Mouse (Mus musculus): Measurements from ENCODE around the gene Chrne. TPM values are rescaled to one million over a fixed set of nuclear protein-coding genes. Genes with fewer than 3 reads are reported as not detected.

Gene Chrne
- polyA plus RNA-seq, 1 experiment from 2014 or later = not detected

DNA sequence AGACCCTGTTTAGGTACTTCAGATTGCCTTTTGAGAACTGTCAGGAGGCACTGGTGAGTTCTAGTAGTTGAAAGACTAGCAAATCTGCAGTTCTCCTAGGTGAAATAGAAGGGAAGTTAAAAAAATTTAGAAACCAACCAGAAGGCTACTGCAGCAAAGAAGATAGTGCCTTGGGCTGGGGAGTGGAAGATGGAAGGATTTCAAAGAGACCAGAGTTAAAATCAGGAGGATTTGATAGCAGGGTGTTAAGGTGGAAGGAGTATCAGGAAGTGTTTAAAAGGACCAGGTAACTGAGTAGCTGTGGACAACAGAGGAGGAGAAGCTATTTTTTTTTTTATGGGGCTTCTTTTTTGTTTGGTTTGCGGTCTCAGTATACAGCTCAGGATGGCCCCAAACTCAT lies 18.7 kb upstream of the Chrne start:
- no peaks in the 10 kb centered on the region for H3K27me3 ChIP-seq (replicated peaks; ENCODE audit: low read depth, poor library complexity, severe bottlenecking)
- no peak overlapping the region for H3K27ac ChIP-seq (replicated peaks)
- no peaks in the 10 kb centered on the region for H3K4me1 ChIP-seq
- WGBS = 94% methylated on average over 1 of the region's 1 CpGs
- no peak for DNase-seq (ENCODE audit: low spot score)
- H3K9me3 ChIP-seq = no peaks in the 10 kb centered on the region
- peaks cover 4% of the 10 kb centered on the region for H3K36me3 ChIP-seq (replicated peaks)
- no peak overlapping the region for H3K4me3 ChIP-seq

- H3K36me3 ChIP-seq (replicated peaks) = no peaks in the 10 kb centered on the region
- no peaks in the 10 kb centered on the region for H3K9me3 ChIP-seq
- no peaks in the 10 kb centered on the region for H3K27me3 ChIP-seq (replicated peaks; ENCODE audit: low read depth, poor library complexity, severe bottlenecking)
- DNase-seq (ENCODE audit: low spot score) = no peak
- no peaks in the 10 kb centered on the region for H3K4me1 ChIP-seq
- no peak overlapping the region for H3K4me3 ChIP-seq
- H3K27ac ChIP-seq (replicated peaks) = no peak overlapping the region
- 83% methylated on average over 4 of the region's 4 CpGs for WGBS
Observed at GRCm38 (mm10) chr11:70635601-70636000, 16.6 kb upstream of the Chrne start.

DNA sequence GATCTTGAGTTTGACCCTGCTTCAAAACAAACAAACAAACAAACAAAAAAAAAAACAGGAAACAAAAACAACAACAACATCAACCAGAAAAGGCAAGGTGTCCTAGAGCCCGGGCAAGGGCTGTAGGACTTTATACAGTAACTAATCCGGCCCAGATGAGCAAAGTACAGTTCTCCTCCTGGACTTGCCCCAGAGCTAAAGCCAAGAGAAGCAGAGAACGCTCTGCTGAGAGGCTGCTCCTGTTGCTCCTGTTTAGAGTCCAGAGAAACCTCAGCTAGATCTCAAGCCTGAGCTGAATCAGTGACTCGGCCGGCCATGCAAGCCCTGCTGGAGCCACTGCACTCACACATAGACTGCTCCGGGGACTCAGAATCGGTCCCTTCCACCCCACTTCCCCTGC lies 11.1 kb upstream of the Chrne start:
- DNase-seq (ENCODE audit: low spot score) = no peak
- H3K27ac ChIP-seq (replicated peaks) = no peak overlapping the region
- H3K4me1 ChIP-seq = no peaks in the 10 kb centered on the region
- no peak overlapping the region for H3K4me3 ChIP-seq
- H3K27me3 ChIP-seq (replicated peaks; ENCODE audit: low read depth, poor library complexity, severe bottlenecking) = no peaks in the 10 kb centered on the region
- WGBS = 74% methylated on average over 7 of the region's 7 CpGs
- H3K9me3 ChIP-seq = no peaks in the 10 kb centered on the region
- H3K36me3 ChIP-seq (replicated peaks) = no peaks in the 10 kb centered on the region

DNA sequence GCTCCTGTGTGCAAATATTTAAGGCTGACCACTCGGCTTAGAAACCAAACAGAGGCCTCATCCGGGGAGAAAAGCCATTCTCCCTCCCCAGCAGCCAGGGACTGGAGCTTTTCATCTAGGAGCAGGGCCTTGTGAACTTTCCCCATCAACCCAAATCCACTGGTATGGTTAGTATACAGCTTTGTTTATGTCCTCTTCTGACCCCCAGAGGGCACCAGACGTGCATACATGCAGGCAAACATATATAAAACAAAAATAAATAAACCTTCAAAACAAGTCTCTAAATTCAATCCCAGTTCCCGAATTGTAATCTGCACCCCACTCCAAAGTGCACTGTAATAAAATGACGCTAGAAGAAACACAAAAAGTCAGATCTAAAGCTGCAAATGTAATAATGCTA lies 10.5 kb upstream of the Chrne start:
- H3K9me3 ChIP-seq = no peaks in the 10 kb centered on the region
- H3K4me1 ChIP-seq = no peaks in the 10 kb centered on the region
- WGBS = 57% methylated on average over 5 of the region's 5 CpGs
- H3K27me3 ChIP-seq (replicated peaks; ENCODE audit: low read depth, poor library complexity, severe bottlenecking) = no peaks in the 10 kb centered on the region
- no peak overlapping the region for H3K4me3 ChIP-seq
- no peaks in the 10 kb centered on the region for H3K36me3 ChIP-seq (replicated peaks)
- no peak overlapping the region for H3K27ac ChIP-seq (replicated peaks)
- no peak for DNase-seq (ENCODE audit: low spot score)

GRCm38 (mm10) chr11:70628431-70628830 lies 9.4 kb upstream of the Chrne start:
- 75% methylated on average over 2 of the region's 2 CpGs for WGBS
- H3K4me3 ChIP-seq = no peak overlapping the region
- H3K27ac ChIP-seq (replicated peaks) = no peak overlapping the region
- H3K4me1 ChIP-seq = no peaks in the 10 kb centered on the region
- H3K9me3 ChIP-seq = no peaks in the 10 kb centered on the region
- H3K36me3 ChIP-seq (replicated peaks) = no peaks in the 10 kb centered on the region
- H3K27me3 ChIP-seq (replicated peaks; ENCODE audit: low read depth, poor library complexity, severe bottlenecking) = no peaks in the 10 kb centered on the region
- DNase-seq (ENCODE audit: low spot score) = no peak

DNA sequence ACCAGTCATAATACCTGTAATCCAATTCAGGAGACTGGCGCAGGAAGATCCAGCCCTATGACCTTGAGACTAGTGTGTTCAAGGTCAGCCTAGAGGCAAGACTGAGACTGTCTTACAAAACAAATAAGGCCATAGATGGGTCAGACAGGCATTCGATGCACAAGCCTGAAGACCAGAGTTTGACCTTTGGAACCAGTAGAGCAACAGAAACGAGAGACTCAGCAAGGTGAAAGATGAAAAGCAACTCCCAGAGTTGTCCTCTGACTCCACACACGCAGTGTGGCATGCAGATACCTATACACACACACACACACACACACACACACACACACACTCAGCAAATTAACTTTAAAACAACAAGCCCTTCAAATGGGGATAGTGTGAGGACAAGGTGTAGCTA lies 7.9 kb upstream of the Chrne start:
- H3K9me3 ChIP-seq = no peaks in the 10 kb centered on the region
- WGBS = 73% methylated on average over 4 of the region's 4 CpGs
- H3K4me3 ChIP-seq = no peak overlapping the region
- no peaks in the 10 kb centered on the region for H3K36me3 ChIP-seq (replicated peaks)
- DNase-seq (ENCODE audit: low spot score) = no peak
- H3K27ac ChIP-seq (replicated peaks) = no peak overlapping the region
- H3K4me1 ChIP-seq = no peaks in the 10 kb centered on the region
- no peaks in the 10 kb centered on the region for H3K27me3 ChIP-seq (replicated peaks; ENCODE audit: low read depth, poor library complexity, severe bottlenecking)

GRCm38 (mm10) chr11:70625473-70625872 lies 6.5 kb upstream of the Chrne start:
- 54% methylated on average over 4 of the region's 4 CpGs for WGBS
- H3K4me1 ChIP-seq = no peaks in the 10 kb centered on the region

GRCm38 (mm10) chr11:70623053-70623742 lies 4.2 kb upstream of the Chrne start:
- no peaks in the 10 kb centered on the region for H3K4me1 ChIP-seq
- no peak for DNase-seq (ENCODE audit: low spot score)
- 85% methylated on average over 10 of the region's 10 CpGs for WGBS
- H3K36me3 ChIP-seq (replicated peaks) = no peaks in the 10 kb centered on the region
- no peak overlapping the region for H3K27ac ChIP-seq (replicated peaks)
- H3K27me3 ChIP-seq (replicated peaks; ENCODE audit: low read depth, poor library complexity, severe bottlenecking) = no peaks in the 10 kb centered on the region
- no peaks in the 10 kb centered on the region for H3K9me3 ChIP-seq
- H3K4me3 ChIP-seq = no peak overlapping the region

More at GRCm38 (mm10) chr11:70625473-70625872, 6.5 kb upstream of the Chrne start:
- H3K27me3 ChIP-seq (replicated peaks; ENCODE audit: low read depth, poor library complexity, severe bottlenecking) = no peaks in the 10 kb centered on the region
- peak; percentile 74 for DNase-seq (ENCODE audit: low spot score)
- no peaks in the 10 kb centered on the region for H3K36me3 ChIP-seq (replicated peaks)
- no peak overlapping the region for H3K27ac ChIP-seq (replicated peaks)
- no peak overlapping the region for H3K4me3 ChIP-seq
- H3K9me3 ChIP-seq = no peaks in the 10 kb centered on the region

DNA sequence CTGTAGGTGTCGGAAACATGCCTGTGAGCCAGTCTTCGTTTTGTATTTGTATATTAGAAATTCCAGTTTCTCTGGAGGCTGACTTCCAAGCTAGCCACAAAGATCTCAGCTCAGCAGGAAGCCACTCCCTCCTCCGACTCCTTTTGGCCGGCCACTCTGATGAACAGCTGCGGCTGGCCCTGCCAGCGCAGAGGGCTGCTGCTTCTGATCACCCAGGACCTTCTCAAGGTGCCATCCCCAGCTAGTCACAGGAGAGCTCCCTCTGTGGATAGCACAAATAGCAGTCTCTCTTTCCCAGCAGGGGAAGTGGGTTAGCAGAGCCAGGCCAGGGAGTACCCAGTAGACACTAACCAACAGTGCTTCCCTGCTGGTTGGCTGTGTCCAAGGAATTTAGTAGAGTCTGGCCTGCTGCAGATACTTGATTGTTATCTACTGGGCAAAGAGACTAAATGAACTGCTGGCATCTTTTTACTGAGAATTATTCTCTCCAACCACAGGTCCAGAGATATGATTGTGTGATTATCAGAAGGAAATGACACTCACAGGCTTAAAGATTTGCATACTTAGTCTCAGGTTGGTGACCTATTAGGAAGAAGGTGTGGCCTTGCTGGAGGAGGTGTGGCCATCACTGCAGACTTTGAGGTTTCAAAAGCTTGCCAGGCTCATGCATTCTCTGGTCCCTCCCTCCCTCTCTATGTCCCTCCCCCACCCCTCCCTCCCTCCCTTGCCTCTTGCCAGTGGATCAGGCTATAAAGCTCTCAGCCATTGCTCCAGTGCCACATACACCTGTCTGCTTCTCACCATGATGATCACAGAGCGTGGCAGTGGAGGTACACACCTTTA lies 3.2 kb upstream of the Chrne start:
- peaks cover 1% of the 10 kb centered on the region; the same call in 1 of the 2 replicates for H3K27me3 ChIP-seq (replicated peaks; ENCODE audit: low read depth, poor library complexity, severe bottlenecking)
- WGBS = 51% methylated on average over 7 of the region's 7 CpGs
- no peaks in the 10 kb centered on the region for H3K36me3 ChIP-seq (replicated peaks)
- H3K4me1 ChIP-seq = no peaks in the 10 kb centered on the region
- DNase-seq (ENCODE audit: low spot score) = no peak
- H3K9me3 ChIP-seq = no peaks in the 10 kb centered on the region
- no peak overlapping the region for H3K27ac ChIP-seq (replicated peaks)
- no peak overlapping the region for H3K4me3 ChIP-seq

GRCm38 (mm10) chr11:70615516-70616093 lies 3.4 kb downstream of the Chrne start, which contains the start of gene 4930544D05Rik:
4930544D05Rik (plus strand) TSS chr11:70615848.
- Histone ChIP-seq H3K27me3 (replicated peaks; ENCODE audit: low read depth, poor library complexity, severe bottlenecking) (peaks cover 23% of the 10 kb centered on the region), H3K9me3 (no peaks in the 10 kb centered on the region), H3K36me3 (replicated peaks) (peaks cover 33% of the 10 kb centered on the region), H3K4me3 (peak within 1 kb of the TSS; percentile 55), H3K4me1 (peaks cover 20% of the 10 kb centered on the region), H3K27ac (replicated peaks) (peak within 1 kb of the TSS; percentile 40; the same call in 1 of the 2 replicates)
- DNase-seq (ENCODE audit: low spot score) = no peak
- 15% methylated on average over 21 of the region's 21 CpGs for WGBS

- Histone ChIP-seq H3K27me3 (replicated peaks; ENCODE audit: low read depth, poor library complexity, severe bottlenecking) (peaks cover 23% of the 10 kb centered on the region), H3K4me1 (peaks cover 20% of the 10 kb centered on the region), H3K27ac (replicated peaks) (peak overlapping the region; percentile 40; the same call in 1 of the 2 replicates), H3K36me3 (replicated peaks) (peaks cover 39% of the 10 kb centered on the region), H3K4me3 (peak overlapping the region; percentile 55), H3K9me3 (no peaks in the 10 kb centered on the region)
- WGBS = 2% methylated on average over 17 of the region's 17 CpGs
- DNase-seq (ENCODE audit: low spot score) = peak; percentile 64
Observed at GRCm38 (mm10) chr11:70615074-70615473, 3.9 kb downstream of the Chrne start.

DNA sequence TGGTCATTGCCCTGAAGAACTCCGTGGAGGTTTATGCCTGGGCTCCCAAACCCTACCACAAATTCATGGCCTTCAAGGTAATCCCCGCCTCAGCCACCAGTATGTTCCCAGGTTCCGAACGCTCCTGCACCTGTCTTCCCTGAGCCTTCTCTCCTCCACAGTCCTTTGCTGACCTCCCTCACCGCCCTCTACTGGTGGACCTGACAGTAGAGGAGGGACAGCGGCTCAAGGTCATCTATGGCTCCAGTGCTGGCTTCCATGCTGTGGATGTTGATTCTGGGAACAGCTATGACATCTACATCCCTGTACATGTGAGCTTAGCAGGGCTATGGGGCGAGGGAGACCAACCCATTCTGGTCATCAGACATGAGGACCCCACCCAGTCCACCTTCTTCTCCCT lies 6.5 kb downstream of the Chrne start:
- WGBS = 77% methylated on average over 7 of the region's 7 CpGs
- H3K9me3 ChIP-seq = no peaks in the 10 kb centered on the region
- H3K27ac ChIP-seq (replicated peaks) = no peak overlapping the region
- DNase-seq (ENCODE audit: low spot score) = no peak
- H3K4me1 ChIP-seq = peaks cover 20% of the 10 kb centered on the region
- peaks cover 64% of the 10 kb centered on the region for H3K36me3 ChIP-seq (replicated peaks)
- peaks cover 23% of the 10 kb centered on the region for H3K27me3 ChIP-seq (replicated peaks; ENCODE audit: low read depth, poor library complexity, severe bottlenecking)
- no peak overlapping the region for H3K4me3 ChIP-seq

Measured in embryonic facial prominence, embryonic 10.5 days (tissue).